Mouse (Mus musculus): ENCODE results near the gene Rmdn2.
A peak's percentile ranks its signal among the peaks of the same experiment; 100 is the strongest.

Rmdn2 gene

DNA sequence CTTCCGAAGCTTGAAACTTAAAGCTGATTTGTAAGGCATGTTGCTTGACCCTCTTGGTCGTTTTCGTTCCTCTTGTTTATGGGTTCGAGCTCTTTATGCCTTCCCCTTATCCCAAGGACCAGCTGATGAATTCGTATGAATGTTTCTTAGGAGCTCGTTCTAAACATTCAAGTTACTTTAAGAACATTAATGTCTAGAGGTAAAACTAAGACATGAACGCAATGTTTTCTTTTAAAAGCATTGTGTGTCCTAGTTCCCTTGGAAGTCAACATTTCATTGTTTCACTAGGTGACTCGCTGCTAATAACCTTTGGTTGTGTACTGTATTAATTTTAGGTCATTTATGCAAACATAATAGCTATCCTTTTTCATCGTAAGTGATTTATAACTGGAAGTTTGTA, 4.2 kb downstream of the Rmdn2 start:
- no peak for DNase-seq (ENCODE audit: low spot score)

DNA sequence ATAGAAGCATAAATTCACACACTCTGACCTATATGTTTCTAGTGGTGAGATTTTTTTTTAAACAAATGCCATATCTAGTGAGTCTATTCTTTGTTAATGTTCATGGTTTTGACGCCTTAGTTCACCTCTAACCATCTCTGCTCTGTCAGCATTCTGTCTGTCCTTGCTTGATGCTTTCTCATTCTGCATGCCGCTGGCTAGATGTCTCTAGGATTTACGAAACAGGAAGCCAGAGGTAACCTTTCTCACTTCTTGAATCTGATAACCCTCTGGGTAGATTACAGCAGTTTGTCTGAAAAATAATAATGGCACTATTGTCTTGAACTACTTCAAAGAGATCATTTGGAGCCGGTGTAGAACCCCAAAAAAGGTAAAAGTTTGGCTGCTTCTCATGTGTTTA, 5.0 kb downstream of the Rmdn2 start:
- no peak for DNase-seq (ENCODE audit: low spot score)

DNA sequence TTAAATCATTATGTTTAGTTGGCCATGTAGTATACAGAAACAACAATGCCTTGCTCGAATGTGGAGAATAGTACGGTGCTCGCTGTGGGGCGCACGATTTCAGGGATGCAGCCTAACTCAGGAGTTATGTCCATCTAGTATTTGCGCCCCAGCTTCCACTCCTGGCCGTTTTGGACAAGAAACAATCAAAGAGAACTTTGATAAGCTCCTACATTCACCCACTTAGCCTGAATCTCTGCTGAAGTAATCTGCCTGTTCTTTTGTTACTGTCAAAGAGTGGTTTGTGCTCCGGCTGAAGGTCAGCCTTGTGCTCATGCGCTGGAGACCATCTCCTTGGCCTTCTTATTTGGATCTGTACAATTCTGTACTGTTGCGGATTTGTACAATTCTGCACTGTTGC, 6.8 kb downstream of the Rmdn2 start:
- DNase-seq (ENCODE audit: low spot score) = no peak

DNA sequence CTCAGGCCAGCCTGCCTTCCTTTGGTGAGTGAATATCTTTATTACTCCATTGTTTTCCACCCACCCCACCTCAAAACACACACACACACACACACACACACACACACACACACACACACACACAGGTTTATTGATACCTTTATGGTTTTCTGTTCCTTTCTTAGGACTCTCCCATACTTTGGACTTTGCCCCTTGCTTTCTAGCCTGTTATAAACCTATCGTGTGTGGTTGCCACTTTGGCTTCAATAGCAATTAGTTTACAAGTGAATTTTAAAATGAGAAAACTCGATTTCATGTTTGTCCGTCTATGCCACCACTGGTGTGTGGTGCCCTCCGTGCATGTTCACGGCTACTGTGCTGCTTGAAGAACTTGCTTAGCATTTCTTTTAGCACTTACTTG, 7.3 kb downstream of the Rmdn2 start:
- no peak for DNase-seq (ENCODE audit: low spot score)

DNA sequence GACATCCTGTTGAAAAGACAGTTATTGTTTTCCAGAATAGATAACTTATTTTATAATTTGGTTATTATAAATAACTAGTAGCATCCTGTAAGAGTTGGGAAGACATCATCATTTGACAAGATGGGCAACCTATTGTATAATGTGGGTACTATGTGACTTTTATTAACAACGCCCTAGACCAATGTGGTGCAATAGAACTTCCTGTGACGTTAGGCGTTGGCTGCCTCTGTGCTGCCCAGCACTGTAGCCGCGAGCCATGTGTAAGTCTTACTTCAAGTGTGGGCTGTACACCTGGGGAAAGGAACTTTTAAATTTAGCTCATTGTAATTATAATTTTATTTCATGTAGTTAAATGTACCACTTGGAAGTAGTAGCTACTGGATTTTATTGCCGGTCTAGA, 10.4 kb downstream of the Rmdn2 start:
- no peak for DNase-seq (ENCODE audit: low spot score)

DNA sequence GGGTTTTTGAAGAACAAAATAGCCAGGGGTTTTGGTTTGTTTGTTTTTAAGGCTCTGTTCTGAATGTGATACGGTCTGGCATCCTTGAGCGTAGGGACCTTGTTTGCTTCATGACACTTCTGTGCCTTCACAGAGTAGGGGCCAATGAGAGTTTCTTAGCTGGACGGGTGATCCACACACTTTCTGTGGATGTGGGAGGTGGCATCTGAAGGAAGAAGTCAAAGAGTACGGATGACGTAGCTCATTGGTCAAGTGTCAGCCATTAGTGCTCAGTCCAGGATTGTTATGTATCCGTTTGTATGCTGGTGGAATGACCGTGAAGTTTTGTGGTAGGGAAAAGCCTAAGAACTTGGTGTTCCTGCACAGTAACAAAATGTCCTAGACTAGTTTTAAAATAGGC, 10.9 kb downstream of the Rmdn2 start:
- no peak for DNase-seq (ENCODE audit: low spot score)

DNA sequence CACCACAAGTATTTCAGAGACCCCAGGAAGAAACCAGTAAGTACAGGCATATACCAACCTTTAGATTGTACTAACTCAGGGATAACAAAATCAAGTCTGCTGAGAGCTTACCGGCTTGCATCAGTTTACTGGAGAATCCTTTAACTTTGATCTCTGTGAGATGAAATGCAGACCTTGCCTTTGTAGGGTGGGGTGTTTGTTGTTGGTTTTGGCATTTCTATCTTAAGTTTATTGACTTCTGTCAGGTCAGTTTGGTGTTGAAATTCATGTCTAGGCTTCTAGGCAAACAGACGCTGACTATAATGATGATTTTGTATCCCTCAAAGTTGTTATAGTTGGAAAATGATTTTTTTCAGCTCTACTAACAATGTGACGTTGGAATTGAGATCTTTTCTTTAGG, 12.2 kb downstream of the Rmdn2 start:
- DNase-seq (ENCODE audit: low spot score) = no peak

DNA sequence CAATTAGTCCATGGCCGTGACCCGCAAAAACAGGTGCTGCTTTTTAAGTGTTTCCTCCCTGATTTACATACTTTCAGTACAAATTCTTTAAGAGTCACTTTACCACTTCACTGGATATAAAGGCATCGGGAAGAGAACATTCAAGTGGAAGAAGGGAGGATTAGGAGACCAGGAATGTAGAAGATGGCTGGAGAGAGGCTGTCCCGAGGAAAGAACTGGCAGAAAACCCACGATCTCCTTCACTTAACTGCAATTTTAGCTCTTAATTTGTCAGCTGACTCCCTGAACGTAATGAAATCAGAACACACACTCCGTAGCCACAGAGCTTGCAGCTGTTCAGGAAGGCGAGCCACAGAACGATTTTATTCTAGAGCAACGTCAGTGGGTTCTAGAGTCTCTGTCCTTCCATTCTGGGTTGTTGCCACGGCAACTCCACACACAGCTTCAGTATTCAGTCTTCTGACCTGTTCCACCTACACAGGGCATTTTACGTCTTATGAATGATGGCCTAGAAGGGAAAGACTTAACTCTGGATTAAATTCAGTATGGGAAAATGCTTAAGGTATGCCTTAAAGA, 14.7 kb downstream of the Rmdn2 start:
- no peak for DNase-seq (ENCODE audit: low spot score)

DNA sequence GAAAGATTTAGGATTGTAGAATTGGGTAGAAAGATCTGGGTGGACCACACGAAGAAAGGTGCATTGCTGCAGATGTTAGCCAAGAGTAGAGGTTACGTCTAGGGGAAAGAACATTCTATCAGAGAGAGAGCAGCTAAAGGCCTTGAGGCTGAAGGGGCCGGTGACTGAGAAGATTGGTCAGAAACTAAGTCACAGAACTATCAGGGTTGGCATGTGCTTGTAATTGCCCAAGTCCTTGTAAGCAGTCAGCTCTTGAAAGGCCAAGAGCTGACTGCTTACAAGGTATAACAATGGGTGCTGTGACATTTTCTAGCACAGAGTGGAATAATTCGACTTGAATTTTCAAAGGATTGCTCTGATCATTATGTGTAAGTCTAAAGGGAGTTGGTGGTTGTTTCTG, 38.2 kb downstream of the Rmdn2 start:
- DNase-seq (ENCODE audit: low spot score) = peak; percentile 39

DNA sequence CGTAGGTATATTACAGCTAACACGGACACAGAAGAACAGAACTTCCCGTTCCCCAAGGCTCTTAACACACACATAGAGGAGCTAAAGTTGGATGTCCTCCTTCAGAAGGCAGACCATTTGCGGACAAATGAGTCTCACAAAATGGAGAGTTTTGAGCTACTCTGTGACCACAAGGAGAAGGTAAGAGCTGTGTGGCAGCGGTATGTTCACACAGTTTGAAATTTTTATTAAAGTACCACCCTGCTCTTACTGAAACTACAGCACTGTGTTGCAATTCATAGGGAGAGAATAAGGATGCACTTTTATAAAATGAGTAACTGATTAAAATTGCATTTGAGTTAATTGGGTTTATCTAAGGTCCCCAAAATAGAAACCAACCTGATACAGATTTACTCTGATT, 38.6 kb downstream of the Rmdn2 start:
- DNase-seq (ENCODE audit: low spot score) = peak; percentile 8

DNA sequence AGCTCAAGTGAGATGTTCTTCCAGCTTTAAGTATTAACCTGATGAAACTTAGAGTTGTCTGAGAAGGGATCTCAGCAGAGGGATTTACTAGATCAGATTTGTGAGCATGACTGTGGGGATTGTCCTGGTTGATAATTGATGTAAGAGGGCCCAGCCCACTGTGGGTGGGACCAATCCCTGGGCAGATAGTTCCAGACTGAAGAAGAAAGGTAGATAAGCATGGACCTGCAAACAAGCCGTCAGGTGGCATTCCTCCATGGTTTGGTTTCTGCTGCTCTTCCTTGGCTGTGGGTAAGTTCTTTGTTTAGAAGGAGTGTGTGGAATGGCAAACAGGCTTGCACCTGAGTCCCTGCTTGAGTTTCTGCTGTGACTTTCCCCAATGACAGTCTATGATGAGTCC, 41.5 kb downstream of the Rmdn2 start:
- DNase-seq (ENCODE audit: low spot score) = no peak

DNA sequence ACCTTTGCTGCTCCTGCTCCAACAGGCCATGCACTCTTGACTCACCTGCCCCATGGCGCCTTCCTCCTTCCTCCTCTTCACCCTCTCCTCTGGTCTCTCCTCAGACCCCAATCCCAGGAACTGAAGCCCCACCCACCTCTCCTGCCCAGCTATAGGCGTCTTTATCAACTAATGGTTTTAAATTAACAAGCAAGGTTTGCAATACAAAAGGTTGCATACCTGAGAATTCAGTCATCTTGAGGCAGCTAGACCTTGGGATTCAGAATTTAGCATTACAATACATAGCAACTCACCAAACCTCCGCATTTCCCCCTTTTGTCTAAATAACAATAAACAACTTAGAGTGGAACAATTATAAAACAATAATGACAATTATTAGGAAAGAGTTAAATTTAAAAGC, 42.5 kb downstream of the Rmdn2 start:
- no peak for DNase-seq (ENCODE audit: low spot score)

DNA sequence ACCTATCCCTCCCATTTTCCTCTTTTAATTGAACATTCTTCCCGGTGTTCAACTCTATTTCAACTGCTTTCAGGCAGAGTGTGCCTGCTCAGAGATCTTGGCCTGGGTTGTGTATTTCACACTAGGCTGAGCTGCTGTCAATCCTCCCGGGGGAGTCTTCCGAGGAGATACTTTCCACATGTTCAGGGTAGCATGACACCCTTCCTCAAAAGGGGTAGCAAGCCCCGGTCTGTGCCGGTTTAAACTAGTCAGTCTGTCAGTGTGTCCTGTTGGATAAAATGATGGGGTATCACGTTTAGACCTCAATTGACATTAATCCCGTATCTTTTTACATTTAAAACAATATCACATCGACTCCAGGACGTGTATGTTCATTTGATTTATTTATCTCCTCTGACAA, 46.1 kb downstream of the Rmdn2 start:
- DNase-seq (ENCODE audit: low spot score) = no peak

DNA sequence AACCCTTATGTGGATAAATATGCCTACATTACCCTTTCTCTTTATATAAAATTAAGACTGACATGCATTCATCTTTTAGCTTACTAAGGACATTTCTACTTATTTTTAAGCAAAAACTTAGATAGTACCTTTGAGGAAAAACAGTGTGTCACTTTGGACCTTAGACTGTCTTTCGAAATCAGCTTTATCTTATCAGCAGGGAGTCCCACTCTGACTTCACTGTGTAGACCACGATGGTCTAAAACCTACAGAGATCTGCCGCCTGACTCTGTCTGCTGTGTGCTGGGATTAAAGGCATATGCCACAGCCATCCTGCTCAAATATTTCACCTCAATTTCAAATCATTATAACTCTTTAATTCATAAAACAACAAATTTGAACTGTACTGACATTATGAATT, 46.8 kb downstream of the Rmdn2 start:
- no peak for DNase-seq (ENCODE audit: low spot score)

DNA sequence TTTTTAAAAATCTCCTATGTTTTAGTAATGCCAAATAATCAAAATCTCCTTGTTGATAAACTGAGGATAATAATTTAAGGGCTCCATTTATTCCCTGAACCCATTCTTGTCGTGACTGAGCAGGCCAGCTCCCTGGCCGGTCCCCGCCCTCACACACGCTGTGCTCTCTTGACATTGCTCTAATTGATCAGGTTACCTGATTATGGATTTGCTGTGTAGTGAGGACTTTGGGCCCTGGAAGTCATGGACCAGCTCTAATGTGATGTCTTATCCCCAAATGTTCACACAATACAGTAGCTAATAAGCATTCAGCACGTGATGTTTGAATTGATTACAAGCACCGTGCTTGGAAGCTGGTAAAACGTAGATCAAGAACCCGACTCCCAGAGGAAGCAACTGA, 47.2 kb downstream of the Rmdn2 start:
- no peak for DNase-seq (ENCODE audit: low spot score)

DNA sequence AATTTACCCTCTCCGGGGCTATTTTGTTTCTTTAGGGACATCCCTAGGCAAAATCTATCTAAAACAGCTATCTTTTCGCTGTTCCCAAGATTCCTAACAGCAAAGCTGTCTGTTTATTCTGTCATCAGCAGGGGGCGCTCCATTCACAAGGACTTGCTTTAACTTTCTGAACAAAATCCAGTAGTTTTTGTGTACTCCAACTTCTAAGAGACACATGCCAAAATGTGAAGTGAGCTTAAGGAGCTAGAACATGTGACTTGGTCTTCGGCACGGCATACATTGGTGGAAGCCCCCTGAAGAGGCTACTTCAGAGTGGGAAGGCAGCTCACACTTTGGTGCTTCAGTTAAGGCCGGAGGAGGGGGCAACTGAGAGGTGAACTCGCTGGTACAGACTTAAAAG, 49.7 kb downstream of the Rmdn2 start:
- peak; percentile 72 for DNase-seq (ENCODE audit: low spot score)

DNA sequence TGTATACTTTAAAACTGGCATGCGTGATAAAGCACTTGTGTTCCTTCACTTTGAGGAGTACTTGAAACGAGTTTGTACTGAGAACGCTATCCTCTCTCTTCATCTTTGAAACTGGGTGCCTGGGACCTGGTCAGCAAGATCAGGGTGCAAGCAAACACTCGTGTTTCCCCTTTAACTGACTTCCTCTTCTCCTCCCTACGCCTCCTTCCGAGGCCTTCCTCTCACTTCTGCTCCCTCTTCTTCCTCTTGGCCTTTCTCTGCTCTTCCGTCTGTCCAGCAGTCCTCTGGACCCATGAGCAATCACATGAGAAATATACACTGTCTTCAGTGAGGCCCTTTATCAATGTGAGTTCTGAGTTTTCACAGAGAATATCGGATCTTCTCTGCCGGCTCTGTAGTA, 50.2 kb downstream of the Rmdn2 start:
- DNase-seq (ENCODE audit: low spot score) = peak; percentile 10

DNA sequence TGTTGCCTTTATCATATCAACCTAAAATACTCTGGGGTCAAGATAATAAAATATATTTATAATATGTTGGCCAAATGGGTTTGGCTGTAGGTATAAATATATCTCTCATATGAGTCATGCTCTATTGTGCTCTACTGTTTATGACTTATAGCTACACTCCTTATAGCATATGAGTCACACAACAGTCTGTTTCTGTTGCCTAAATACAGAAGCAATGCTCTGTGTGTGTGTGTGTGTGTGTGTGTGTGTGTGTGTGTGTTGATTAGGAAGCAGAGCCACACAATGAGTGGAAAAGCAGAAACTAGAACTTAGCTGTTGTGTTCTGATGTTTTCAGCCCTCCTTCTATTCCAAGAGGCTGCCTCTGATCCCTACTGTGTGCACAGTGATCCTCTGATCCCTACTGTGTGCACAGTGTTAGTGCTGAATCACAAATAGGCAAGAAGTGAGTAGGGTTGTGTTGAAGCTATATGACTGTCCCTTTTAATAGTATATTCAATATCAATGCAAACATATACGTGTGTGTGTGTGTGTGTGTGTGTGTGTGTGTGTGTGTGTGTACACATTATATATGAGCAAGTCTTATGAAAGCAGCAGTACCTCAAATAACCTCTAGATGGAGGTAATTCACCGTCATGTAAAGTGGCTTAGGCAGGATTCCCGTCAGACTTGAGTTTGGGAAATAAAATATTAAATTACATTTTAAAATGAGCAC, 51.9 kb downstream of the Rmdn2 start:
- DNase-seq (ENCODE audit: low spot score) = peak; percentile 22

DNA sequence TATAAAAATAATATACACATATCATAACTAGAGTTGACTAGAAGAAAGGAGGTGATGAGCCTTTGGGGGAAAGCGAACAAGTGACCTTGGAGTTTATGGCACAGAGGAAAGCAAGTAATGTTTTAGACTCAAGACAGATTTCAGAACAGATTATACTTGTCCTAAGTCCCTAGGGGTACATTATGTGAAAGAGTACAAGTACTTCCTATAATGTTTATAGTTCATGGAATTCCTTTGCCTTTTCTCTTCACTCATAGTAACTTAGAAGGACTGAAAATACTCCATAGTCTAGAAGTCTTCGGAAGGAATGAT, 52.4 kb downstream of the Rmdn2 start:
- DNase-seq (ENCODE audit: low spot score) = no peak

DNA sequence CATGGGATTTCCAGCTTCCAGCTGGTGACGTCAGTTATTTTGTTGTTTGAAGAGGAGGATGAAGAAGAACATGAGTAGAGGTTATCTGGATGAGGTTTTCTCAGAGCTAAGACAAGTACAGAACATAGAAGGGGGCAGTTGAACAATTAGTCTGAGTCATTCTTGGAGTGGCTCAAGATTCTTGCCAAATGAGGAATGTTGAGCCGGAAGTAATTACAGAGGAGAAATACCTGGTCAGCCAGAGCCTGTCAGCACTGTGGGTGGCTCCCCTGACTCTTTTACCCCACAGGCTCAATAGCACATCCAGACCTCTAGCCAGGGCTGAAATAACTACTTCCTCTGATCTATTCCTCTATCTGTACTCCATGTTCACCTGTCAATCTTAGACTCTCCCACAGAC, 59.2 kb downstream of the Rmdn2 start:
- no peak for DNase-seq (ENCODE audit: low spot score)

DNA sequence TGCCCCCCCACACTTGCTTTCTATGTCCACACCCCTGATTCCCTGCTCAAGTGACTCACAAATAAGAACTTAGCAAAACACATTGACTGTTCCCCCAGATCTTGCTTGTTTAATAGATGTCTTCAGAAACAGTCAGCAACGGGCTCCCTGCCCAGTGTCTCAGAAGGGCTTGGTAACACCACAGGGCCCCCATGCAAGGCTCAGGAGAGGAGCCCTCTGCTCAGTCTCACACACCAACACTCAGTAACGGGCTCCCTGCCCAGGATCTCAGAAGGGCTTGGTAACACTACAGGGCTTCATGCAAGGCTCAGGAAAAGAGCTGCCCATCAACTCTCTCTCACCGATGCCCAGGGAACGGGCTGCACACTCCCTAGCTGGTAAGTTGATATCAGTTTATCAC, 83.4 kb downstream of the Rmdn2 start:
- DNase-seq (ENCODE audit: low spot score) = no peak

DNA sequence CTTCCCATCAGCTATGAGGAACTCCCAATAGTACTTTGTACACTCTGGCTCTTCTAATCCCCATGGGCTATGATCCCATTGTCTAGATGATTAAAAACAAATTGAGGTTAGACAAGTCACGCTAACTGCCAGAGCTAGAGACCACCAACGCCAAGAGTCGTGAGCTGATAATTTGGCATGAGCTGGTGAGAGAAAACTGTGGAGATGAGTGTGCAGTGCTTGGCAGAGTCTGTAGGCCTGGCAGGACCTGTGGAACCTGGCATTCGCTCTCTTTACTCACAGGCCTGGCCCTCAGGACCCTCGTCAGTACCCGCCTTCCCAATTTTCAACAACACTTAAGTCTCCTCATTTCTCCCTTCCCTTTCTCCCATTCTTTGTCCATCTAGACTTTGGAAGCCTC, 83.9 kb downstream of the Rmdn2 start:
- no peak for DNase-seq (ENCODE audit: low spot score)

DNA sequence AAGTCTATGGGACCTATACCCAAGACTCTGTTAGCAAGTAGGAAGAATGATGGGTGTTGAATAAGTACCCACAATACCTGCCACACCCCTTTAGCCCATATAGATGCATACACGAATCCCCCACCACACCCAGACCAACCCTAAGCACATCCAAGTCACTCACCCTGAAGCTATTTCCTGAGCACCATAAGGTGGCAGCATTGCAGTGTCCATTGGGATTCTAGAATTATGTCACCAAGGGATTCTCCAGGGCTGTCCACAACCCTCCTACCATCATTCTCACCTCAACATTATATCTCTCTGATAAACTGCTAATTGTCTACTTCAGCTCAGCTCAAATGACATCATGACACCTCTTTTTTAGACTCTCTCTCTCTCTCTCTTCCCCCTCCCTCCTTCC, 87.5 kb downstream of the Rmdn2 start:
- DNase-seq (ENCODE audit: low spot score) = peak; percentile 33

DNA sequence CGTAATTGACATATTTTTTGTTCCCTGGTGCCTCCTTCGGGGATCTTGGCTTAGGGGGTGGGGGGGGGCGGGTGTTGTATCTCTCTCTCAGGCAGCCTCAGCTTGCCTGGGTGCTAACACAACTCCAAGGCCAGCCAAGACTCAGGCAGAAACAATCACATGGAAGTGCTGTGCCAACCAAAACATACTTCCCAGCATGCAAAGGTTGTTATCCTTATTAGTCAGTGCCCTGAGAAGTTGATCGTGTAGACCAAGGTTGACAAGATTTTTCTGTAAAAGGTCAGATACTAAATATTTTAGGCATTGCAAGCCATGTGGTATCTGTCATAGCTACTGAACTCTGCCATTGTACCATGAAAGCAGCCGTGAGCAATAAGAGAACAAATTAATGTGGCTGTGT, 89.2 kb downstream of the Rmdn2 start:
- DNase-seq (ENCODE audit: low spot score) = no peak
